ENCODE assay signal across 9 mouse cellular contexts in genomic region chr3:138857805-138858546, GRCm38 (mm10).
DNase-seq lines count a peak whose midpoint lies in the region; ATAC-seq and TF ChIP-seq lines count a peak whose summit lies in the region.
"Had no signal": no experiment of that assay in that cellular context is flagged by ENCODE, and none has a peak within 500 bp of the region (broad histone marks: within the 10 kb centered on the region; RNA-seq: fewer than 3 reads in every experiment).

No protein-coding gene starts in this region.

- H3K4me3 ChIP-seq in embryonic fibroblast, embryonic 13.5 days (ENCODE audit: insufficient read depth, low read length), result no peak overlapping the region
- no peak overlapping the region for H3K4me3 ChIP-seq in limb, embryonic 13.5 days

- no peak for TF ChIP-seq CTCF in embryonic fibroblast, embryonic 13.5 days (IDR thresholded peaks at IDR 0.05; ENCODE audit: borderline replicate concordance, insufficient read depth, low read length)

- TF ChIP-seq POLR2A in embryonic fibroblast, embryonic 13.5 days (IDR thresholded peaks at IDR 0.05; ENCODE audit: low read depth, low read length), result no peak

- H3K4me2 ChIP-seq in limb, embryonic 13.5 days (replicated peaks), result peak overlapping the region; percentile 36

- no peaks in the 10 kb centered on the region; the same call in 1 of the 2 replicates for H3K36me3 ChIP-seq in limb, embryonic 13.5 days

- 0 out of 2 replicates have a peak overlapping the region, but pooled peaks have one; percentile 1 for H3K9ac ChIP-seq in limb, embryonic 13.5 days

- peak overlapping the region; percentile 49 for H3K27ac ChIP-seq in embryonic fibroblast, embryonic 13.5 days (ENCODE audit: insufficient read depth, low read length)
- peak overlapping the region; percentile 90 for H3K27ac ChIP-seq in limb, embryonic 13.5 days

- no peaks in the 10 kb centered on the region for H3K27me3 ChIP-seq in limb, embryonic 13.5 days

- 16% methylated on average over 12 of the region's 12 CpGs for WGBS in limb, embryonic 13.5 days

- H3K9me3 ChIP-seq in limb, embryonic 13.5 days, result no peaks in the 10 kb centered on the region

- peak; percentile 72 for DNase-seq in cerebellum, adult 11-12 months
- no peak for DNase-seq in cerebellum, adult 11 months
- peak; percentile 43 for DNase-seq in A20 (ENCODE audit: low read depth, low spot score)
- no peak for DNase-seq in gastrocnemius, adult 8-10 months (ENCODE audit: low spot score in 2 of 2)
- no peak for DNase-seq in gastrocnemius, adult 18-20 months (ENCODE audit: low spot score)
- DNase-seq in lung, postnatal 25 days (ENCODE audit: low spot score), result no peak
- DNase-seq: adrenal gland, adult 8-10 months had no signal

- peak; percentile 76 for ATAC-seq in limb, embryonic 13.5 days (ENCODE audit: low FRiP score, low read depth)

- H3K4me1 ChIP-seq in embryonic fibroblast, embryonic 13.5 days (ENCODE audit: control insufficient read depth, insufficient read depth, low read length), result peaks cover 14% of the 10 kb centered on the region
- H3K4me1 ChIP-seq in limb, embryonic 13.5 days, result peaks cover 76% of the 10 kb centered on the region

Comparison
In these comparisons a context has a peak if more than half of its experiments do, and no peak if none do; other contexts are left out.
1. DNase-seq: peak in cerebellum, adult 11-12 months (single experiment) and A20 (single experiment); none in cerebellum, adult 11 months (single experiment), gastrocnemius, adult 8-10 months (0 of 2), gastrocnemius, adult 18-20 months (single experiment) and lung, postnatal 25 days (single experiment).